Mouse (Mus musculus): Measurements from ENCODE around the gene Pum3. TPM values are rescaled to one million over a fixed set of nuclear protein-coding genes. Genes with fewer than 3 reads are reported as not detected.
"Not testable (repeated sequence)": the region's sequence is repeated elsewhere in the genome, so short reads cannot be mapped to it uniquely, and the experiment has no call there.

Pum3 gene
- total RNA-seq, 2 experiments from 2014 or later = 52.8 to 80.8 TPM

GRCm38 (mm10) chr19:27394341-27394990 is 35.2 kb downstream of the Pum3 start:
- ATAC-seq (ENCODE audit: poor library complexity, severe bottlenecking) = no peak

- no peak for ATAC-seq (ENCODE audit: poor library complexity, severe bottlenecking)
Observed at GRCm38 (mm10) chr19:27392431-27392830, 37.2 kb downstream of the Pum3 start.

- no peak for ATAC-seq (ENCODE audit: poor library complexity, severe bottlenecking)
Observed at GRCm38 (mm10) chr19:27391344-27391743, 38.3 kb downstream of the Pum3 start.

- ATAC-seq (ENCODE audit: poor library complexity, severe bottlenecking) = not testable (repeated sequence)
Observed at GRCm38 (mm10) chr19:27389566-27389965, 40.1 kb downstream of the Pum3 start.

- ATAC-seq (ENCODE audit: poor library complexity, severe bottlenecking) = no peak
Observed at GRCm38 (mm10) chr19:27385304-27385703, 44.3 kb downstream of the Pum3 start.

- no peak for ATAC-seq (ENCODE audit: poor library complexity, severe bottlenecking)
Observed at GRCm38 (mm10) chr19:27383266-27383665, 46.4 kb downstream of the Pum3 start.

- ATAC-seq (ENCODE audit: poor library complexity, severe bottlenecking) = no peak
Observed at GRCm38 (mm10) chr19:27382131-27382530, 47.5 kb downstream of the Pum3 start.

- ATAC-seq (ENCODE audit: poor library complexity, severe bottlenecking) = no peak
Observed at GRCm38 (mm10) chr19:27379712-27380401, 49.8 kb downstream of the Pum3 start.

- ATAC-seq (ENCODE audit: poor library complexity, severe bottlenecking) = no peak
Observed at GRCm38 (mm10) chr19:27370784-27371183, 58.8 kb downstream of the Pum3 start.

- no peak for ATAC-seq (ENCODE audit: poor library complexity, severe bottlenecking)
Observed at GRCm38 (mm10) chr19:27370174-27370573, 59.5 kb downstream of the Pum3 start.

- no peak for ATAC-seq (ENCODE audit: poor library complexity, severe bottlenecking)
Observed at GRCm38 (mm10) chr19:27369461-27370135, 60.0 kb downstream of the Pum3 start.

- ATAC-seq (ENCODE audit: poor library complexity, severe bottlenecking) = no peak
Observed at GRCm38 (mm10) chr19:27366113-27366746, 63.4 kb downstream of the Pum3 start.

GRCm38 (mm10) chr19:27364521-27364931 is 65.1 kb downstream of the Pum3 start:
- ATAC-seq (ENCODE audit: poor library complexity, severe bottlenecking) = no peak

GRCm38 (mm10) chr19:27363891-27364290 is 65.7 kb downstream of the Pum3 start:
- ATAC-seq (ENCODE audit: poor library complexity, severe bottlenecking) = no peak

- no peak for ATAC-seq (ENCODE audit: poor library complexity, severe bottlenecking)
Observed at GRCm38 (mm10) chr19:27360381-27360780, 69.2 kb downstream of the Pum3 start.

- ATAC-seq (ENCODE audit: poor library complexity, severe bottlenecking) = no peak
Observed at GRCm38 (mm10) chr19:27351700-27352099, 77.9 kb downstream of the Pum3 start.

- ATAC-seq (ENCODE audit: poor library complexity, severe bottlenecking) = no peak
Observed at GRCm38 (mm10) chr19:27346501-27346900, 83.1 kb downstream of the Pum3 start.

Data from megakaryocyte, adult 5-6 weeks (primary cell).